Comparison of ENCODE assay signal across 10 mouse cellular contexts in genomic region chr6:93273917-93274513, GRCm38 (mm10).
DNase-seq lines count a peak whose midpoint lies in the region; ATAC-seq lines count a peak whose summit lies in the region.
"Had no signal": no experiment of that assay in that cellular context is flagged by ENCODE, and none has a peak within 500 bp of the region (broad histone marks: within the 10 kb centered on the region; RNA-seq: fewer than 3 reads in every experiment).

No protein-coding gene starts in this region.

- H3K36me3 ChIP-seq in stomach, embryonic 15.5 days = no peaks in the 10 kb centered on the region
- H3K36me3 ChIP-seq in hindbrain, embryonic 11.5 days (ENCODE audit: control insufficient read depth, insufficient read depth, low read length) = no peaks in the 10 kb centered on the region
- H3K36me3 ChIP-seq: limb, embryonic 13.5 days had no signal

- H3K9me3 ChIP-seq in stomach, embryonic 15.5 days = no peaks in the 10 kb centered on the region
- H3K9me3 ChIP-seq in hindbrain, embryonic 11.5 days (ENCODE audit: control insufficient read depth, low read length) = no peaks in the 10 kb centered on the region
- H3K9me3 ChIP-seq: limb, embryonic 13.5 days had no signal

- H3K4me3 ChIP-seq in stomach, embryonic 15.5 days (replicated peaks) = no peak overlapping the region
- H3K4me3 ChIP-seq in hindbrain, embryonic 11.5 days (ENCODE audit: low read depth, low read length) = no peak overlapping the region
- H3K4me3 ChIP-seq: erythroblast, embryonic 14.5 days; limb, embryonic 13.5 days had no signal

- no peaks in the 10 kb centered on the region for H3K27me3 ChIP-seq in stomach, embryonic 15.5 days (replicated peaks)
- no peaks in the 10 kb centered on the region for H3K27me3 ChIP-seq in hindbrain, embryonic 11.5 days (ENCODE audit: control insufficient read depth, insufficient read depth, low read length)
- H3K27me3 ChIP-seq: limb, embryonic 13.5 days had no signal

- H3K9ac ChIP-seq in stomach, embryonic 15.5 days = no peak overlapping the region
- no peak overlapping the region for H3K9ac ChIP-seq in hindbrain, embryonic 11.5 days (ENCODE audit: low read depth, low read length)
- H3K9ac ChIP-seq: limb, embryonic 13.5 days had no signal

- 0 out of 2 replicates have a peak, but pooled peaks cover 3% of the 10 kb centered on the region for H3K4me1 ChIP-seq in stomach, embryonic 15.5 days
- H3K4me1 ChIP-seq in hindbrain, embryonic 11.5 days (replicated peaks; ENCODE audit: control insufficient read depth, insufficient read depth, low read length) = no peaks in the 10 kb centered on the region

- peak overlapping the region; percentile 61; the same call in 1 of the 2 replicates for H3K27ac ChIP-seq in stomach, embryonic 15.5 days
- H3K27ac ChIP-seq in hindbrain, embryonic 11.5 days (ENCODE audit: low read depth, low read length) = no peak overlapping the region

- peak; percentile 73 to 75 for ATAC-seq in hematopoietic stem cell, adult 5-6 weeks (replicated peaks in 1 of 2; ENCODE audit: insufficient read depth in 1 of 2, low FRiP score in 2 of 2, low TSS enrichment in 1 of 2, low read depth in 1 of 2, poor library complexity in 2 of 2, severe bottlenecking in 2 of 2)
- peak; percentile 58 for ATAC-seq in stomach, embryonic 15.5 days (ENCODE audit: insufficient read depth, low FRiP score, low read depth)
- no peak for ATAC-seq in hindbrain, embryonic 11.5 days (ENCODE audit: low FRiP score)

- 32% methylated on average over 12 of the region's 12 CpGs for WGBS in stomach, embryonic 15.5 days
- WGBS in hindbrain, embryonic 11.5 days = 75% methylated on average over 12 of the region's 12 CpGs

- DNase-seq in ovary, postnatal 36 days (ENCODE audit: low spot score) = peak; percentile 9
- no peak for DNase-seq in ovary, postnatal 10 days (ENCODE audit: low spot score)
- DNase-seq in gastrocnemius, postnatal 10 days = peak; percentile 9
- DNase-seq in hindbrain, embryonic 11.5 days (ENCODE audit: low spot score) = no peak
- DNase-seq in thymus, postnatal 36 days = no peak
- DNase-seq in cerebellum, postnatal 36 days = no peak

- H3K4me2 ChIP-seq in stomach, embryonic 15.5 days = no peak overlapping the region
- no peak overlapping the region for H3K4me2 ChIP-seq in hindbrain, embryonic 11.5 days (replicated peaks; ENCODE audit: low read depth, low read length)
- H3K4me2 ChIP-seq: limb, embryonic 13.5 days had no signal

Comparison
In these comparisons a context has a peak if more than half of its experiments do, and no peak if none do; other contexts are left out.
1. DNase-seq: peak in ovary, postnatal 36 days (single experiment) and gastrocnemius, postnatal 10 days (single experiment); none in ovary, postnatal 10 days (single experiment), hindbrain, embryonic 11.5 days (single experiment), thymus, postnatal 36 days (0 of 2) and cerebellum, postnatal 36 days (0 of 2).